Mouse (Mus musculus): ENCODE data around the gene Tmprss4. TPM values are rescaled to one million over a fixed set of nuclear protein-coding genes. Genes with fewer than 3 reads are reported as not detected.

Gene Tmprss4
- polyA plus RNA-seq, 1 experiment from 2014 or later: 45.2 TPM

DNA sequence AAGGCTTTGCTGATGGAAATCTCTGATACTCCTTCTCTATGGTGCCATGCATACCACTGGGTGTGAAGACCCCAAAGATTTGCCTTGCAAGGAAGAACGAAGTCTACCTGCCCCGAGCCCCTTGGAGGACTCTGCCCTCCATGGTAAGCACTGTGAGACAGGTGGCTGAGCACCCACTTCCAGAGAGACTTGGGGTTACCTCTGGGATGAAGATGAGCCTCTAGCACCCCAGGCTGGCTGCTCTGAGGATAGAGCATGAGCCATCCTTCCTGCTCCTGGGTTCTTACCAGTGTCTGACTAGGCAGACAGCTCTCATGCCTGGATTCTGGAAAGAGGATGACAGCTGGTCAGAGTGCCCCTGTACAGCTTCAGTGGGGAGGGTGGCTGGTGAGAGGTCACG is 73.8 kb downstream of the Tmprss4 start:
- Histone ChIP-seq H3K4me3 (ENCODE audit: low read length) (no peak overlapping the region), H3K9ac (ENCODE audit: low read depth, low read length) (no peak overlapping the region), H3K4me2 (ENCODE audit: low read depth, low read length) (no peak overlapping the region), H3K27me3 (replicated peaks; ENCODE audit: control insufficient read depth, insufficient read depth, low read length) (no peaks in the 10 kb centered on the region), H3K36me3 (ENCODE audit: control insufficient read depth, insufficient read depth, low read length) (no peaks in the 10 kb centered on the region), H3K27ac (ENCODE audit: low read length) (no peak overlapping the region), H3K4me1 (ENCODE audit: control insufficient read depth, insufficient read depth, low read length) (no peaks in the 10 kb centered on the region), H3K9me3 (ENCODE audit: control insufficient read depth, low read length) (no peaks in the 10 kb centered on the region)
- ATAC-seq: no peak
- WGBS: 82% methylated on average over 3 of the region's 3 CpGs

DNA sequence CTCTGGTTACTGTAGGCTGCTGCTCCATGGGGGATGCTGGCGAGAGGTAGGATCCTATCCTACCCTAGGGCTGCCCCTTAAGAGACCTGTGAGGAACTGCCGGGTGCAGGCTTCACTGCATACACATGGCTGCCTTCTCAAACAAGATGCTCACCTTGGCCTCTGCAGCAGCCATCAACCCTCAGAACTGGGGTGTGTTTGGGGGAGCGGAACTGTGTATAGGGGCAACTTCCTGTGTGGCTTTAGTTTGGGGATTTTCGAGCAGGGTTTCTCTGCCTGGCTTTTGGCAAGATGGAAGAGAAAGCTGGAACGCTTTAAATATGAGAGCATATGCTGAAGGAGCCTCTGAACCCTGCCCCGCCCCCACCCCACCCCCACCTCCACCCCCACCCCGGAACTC is 77.0 kb downstream of the Tmprss4 start:
- no peaks in the 10 kb centered on the region for H3K27me3 ChIP-seq (replicated peaks; ENCODE audit: control insufficient read depth, insufficient read depth, low read length)
- H3K4me3 ChIP-seq (ENCODE audit: low read length): no peak overlapping the region
- H3K9me3 ChIP-seq (ENCODE audit: control insufficient read depth, low read length): no peaks in the 10 kb centered on the region
- WGBS: 62% methylated on average over 7 of the region's 7 CpGs
- H3K36me3 ChIP-seq (ENCODE audit: control insufficient read depth, insufficient read depth, low read length): no peaks in the 10 kb centered on the region
- ATAC-seq: no peak
- no peak overlapping the region for H3K27ac ChIP-seq (ENCODE audit: low read length)
- 0 out of 2 replicates have a peak, but pooled peaks cover 7% of the 10 kb centered on the region for H3K4me1 ChIP-seq (ENCODE audit: control insufficient read depth, insufficient read depth, low read length)
- H3K4me2 ChIP-seq (ENCODE audit: low read depth, low read length): no peak overlapping the region
- no peak overlapping the region for H3K9ac ChIP-seq (ENCODE audit: low read depth, low read length)

DNA sequence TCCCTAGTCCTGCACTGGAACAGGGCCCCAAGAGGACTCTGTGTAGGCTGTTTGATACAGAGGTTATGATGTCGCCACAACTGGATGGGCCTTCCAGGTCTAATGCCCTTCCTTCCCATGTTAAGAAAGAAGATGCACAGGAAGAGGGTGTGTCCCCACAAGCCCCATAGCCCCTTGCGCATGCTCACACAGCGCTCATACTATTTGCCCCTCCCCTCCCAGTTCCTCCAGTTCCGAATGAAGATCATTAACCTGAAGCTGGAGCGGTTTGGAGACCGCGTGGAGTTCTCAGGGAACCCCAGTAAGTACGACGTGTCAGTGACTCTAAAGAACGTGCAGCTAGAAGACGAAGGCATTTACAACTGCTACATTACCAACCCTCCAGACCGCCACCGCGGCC is 78.7 kb downstream of the Tmprss4 start:
- Histone ChIP-seq H3K36me3 (ENCODE audit: control insufficient read depth, insufficient read depth, low read length) (no peaks in the 10 kb centered on the region), H3K9ac (ENCODE audit: low read depth, low read length) (no peak overlapping the region), H3K27me3 (replicated peaks; ENCODE audit: control insufficient read depth, insufficient read depth, low read length) (no peaks in the 10 kb centered on the region), H3K4me2 (ENCODE audit: low read depth, low read length) (no peak overlapping the region), H3K4me1 (ENCODE audit: control insufficient read depth, insufficient read depth, low read length) (0 out of 2 replicates have a peak, but pooled peaks cover 9% of the 10 kb centered on the region), H3K27ac (ENCODE audit: low read length) (no peak overlapping the region), H3K4me3 (ENCODE audit: low read length) (no peak overlapping the region), H3K9me3 (ENCODE audit: control insufficient read depth, low read length) (no peaks in the 10 kb centered on the region)
- 91% methylated on average over 14 of the region's 14 CpGs for WGBS
- no peak for ATAC-seq

Other genes starting within 250 kb of the Tmprss4 start
- 23.0 and 23.9 TPM in 2 replicates for gene Ube4a, start 238.5 kb downstream of the Tmprss4 start, polyA plus RNA-seq (2015; fragmentation: Nextera tagmentation; extraction: Ambion mirVana)
- 1.1 and 1.2 TPM in 2 replicates for gene Cd3g, start 223.7 kb downstream of the Tmprss4 start, polyA plus RNA-seq (2015; fragmentation: Nextera tagmentation; extraction: Ambion mirVana)
- not detected in 2 replicates for gene Cd3d, start 222.3 kb downstream of the Tmprss4 start, polyA plus RNA-seq (2015; fragmentation: Nextera tagmentation; extraction: Ambion mirVana)
- gene Cd3e, start 194.5 kb downstream of the Tmprss4 start, polyA plus RNA-seq (2015; fragmentation: Nextera tagmentation; extraction: Ambion mirVana): 0.71 and 1.1 TPM in 2 replicates
- gene Mpzl2, start 164.3 kb downstream of the Tmprss4 start, polyA plus RNA-seq (2015; fragmentation: Nextera tagmentation; extraction: Ambion mirVana): 25.7 and 29.1 TPM in 2 replicates
- 6.2 and 7.0 TPM in 2 replicates for gene Mpzl3, start 148.9 kb downstream of the Tmprss4 start, polyA plus RNA-seq (2015; fragmentation: Nextera tagmentation; extraction: Ambion mirVana)
- gene Jaml, start 124.9 kb downstream of the Tmprss4 start, polyA plus RNA-seq (2015; fragmentation: Nextera tagmentation; extraction: Ambion mirVana): 100 and 102 TPM in 2 replicates
- gene Scn2b, start 86.3 kb downstream of the Tmprss4 start, polyA plus RNA-seq (2015; fragmentation: Nextera tagmentation; extraction: Ambion mirVana): 1.9 and 2.1 TPM in 2 replicates
- gene Scn4b, start 65.7 kb downstream of the Tmprss4 start, polyA plus RNA-seq (2015; fragmentation: Nextera tagmentation; extraction: Ambion mirVana): 0.13 and 0.15 TPM in 2 replicates
- 0.15 and 0.36 TPM in 2 replicates for gene BC049352, start 22.1 kb downstream of the Tmprss4 start, polyA plus RNA-seq (2015; fragmentation: Nextera tagmentation; extraction: Ambion mirVana)
- 1.1 and 1.2 TPM in 2 replicates for gene Il10ra, start 65.1 kb upstream of the Tmprss4 start, polyA plus RNA-seq (2015; fragmentation: Nextera tagmentation; extraction: Ambion mirVana)
- 0.21 and 0.51 TPM in 2 replicates for gene Tmprss13, start 115.0 kb upstream of the Tmprss4 start, polyA plus RNA-seq (2015; fragmentation: Nextera tagmentation; extraction: Ambion mirVana)
- 65.8 and 66.7 TPM in 2 replicates for gene Fxyd6, start 166.1 kb upstream of the Tmprss4 start, polyA plus RNA-seq (2015; fragmentation: Nextera tagmentation; extraction: Ambion mirVana)
- 2.2 and 3.1 TPM in 2 replicates for gene Fxyd2, start 195.6 kb upstream of the Tmprss4 start, polyA plus RNA-seq (2015; fragmentation: Nextera tagmentation; extraction: Ambion mirVana)
- 0.29 and 0.33 TPM in 2 replicates for gene Dscaml1, start 222.5 kb upstream of the Tmprss4 start, polyA plus RNA-seq (2015; fragmentation: Nextera tagmentation; extraction: Ambion mirVana)